Mouse (Mus musculus) heart, adult 18-20 months (tissue): ENCODE data around the gene Thsd4. TPM values are rescaled to one million over a fixed set of nuclear protein-coding genes. Genes with fewer than 3 reads are reported as not detected.
"Not testable (repeated sequence)": the region's sequence is repeated elsewhere in the genome, so short reads cannot be mapped to it uniquely, and the experiment has no call there.

ENCODE experiments used
- DNase-seq, 2 experiments: peaks; one replicate each; pipeline ENCODE4 v3.0.0; 2021 to 2022; ENCODE audit warnings: mixed read lengths in 1 of 2
- total RNA-seq, 2 experiments: library from RNA; stranded (reverse); gene quantifications; 2 replicates each; pipeline ENCODE4 v1.2.3; 2021

Thsd4 gene
- total RNA-seq, 2 experiments from 2014 or later = 4.4 to 4.7 TPM

DNA sequence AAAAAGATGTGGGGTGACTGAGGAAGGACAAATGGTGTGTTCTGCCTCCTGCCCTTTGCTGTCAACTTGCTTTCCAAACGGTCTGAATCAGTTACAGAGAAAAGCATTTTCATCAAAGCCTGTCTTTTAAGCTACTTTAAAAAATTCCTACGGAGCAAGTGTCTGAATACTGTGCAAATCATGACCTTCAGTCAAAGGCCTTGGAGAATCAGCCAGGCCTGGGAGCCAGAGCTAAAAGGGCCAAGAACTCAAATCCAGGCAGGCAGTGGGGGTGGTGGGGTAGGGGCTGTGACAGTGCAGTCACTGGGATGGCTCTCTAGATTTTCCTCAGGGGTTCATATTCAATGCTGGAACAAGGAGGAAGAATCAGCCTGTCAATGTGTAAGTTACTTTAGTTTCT lies 540.7 kb downstream of the Thsd4 start:
- DNase-seq = no peak

DNA sequence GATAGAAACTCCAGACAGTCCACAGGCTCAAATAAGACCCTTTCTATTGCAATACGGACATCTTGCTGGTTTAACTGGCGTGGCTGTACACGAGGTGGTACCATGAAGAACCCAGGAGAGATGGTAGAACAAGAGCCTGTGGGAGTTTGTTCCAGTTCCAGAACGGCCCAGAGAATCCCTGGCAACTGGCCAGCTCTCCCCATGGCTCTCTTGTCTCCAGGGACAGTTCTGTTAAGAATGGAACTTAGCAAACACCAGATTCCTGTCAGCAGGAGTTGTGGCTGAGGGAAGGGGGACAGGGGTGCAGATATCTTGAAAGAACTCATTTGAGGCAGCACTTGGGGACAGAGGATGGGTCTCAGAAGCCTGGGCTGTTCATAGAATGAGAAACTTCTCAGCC lies 550.6 kb downstream of the Thsd4 start:
- DNase-seq = no peak

DNA sequence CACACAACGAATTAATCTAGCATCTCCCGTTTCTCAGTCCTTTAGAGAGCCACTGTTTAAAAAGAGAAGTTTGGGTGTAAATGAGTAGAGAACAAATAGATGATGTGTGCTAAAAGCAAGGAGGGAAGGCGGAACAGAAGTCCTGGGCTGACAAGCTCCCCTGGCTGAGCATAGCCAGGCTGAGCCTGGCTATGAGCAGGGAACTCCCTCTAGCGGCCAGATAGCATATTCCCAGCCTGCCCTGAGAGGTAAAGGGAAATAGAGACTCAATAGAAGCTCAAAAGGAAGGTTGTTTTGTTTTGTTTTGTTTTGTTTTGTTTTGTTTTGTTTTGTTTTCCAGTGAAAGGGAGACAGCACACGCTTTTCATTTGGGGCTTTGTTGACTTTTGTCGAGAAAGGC lies 552.5 kb downstream of the Thsd4 start:
- DNase-seq = peak; percentile 29 to 59

DNA sequence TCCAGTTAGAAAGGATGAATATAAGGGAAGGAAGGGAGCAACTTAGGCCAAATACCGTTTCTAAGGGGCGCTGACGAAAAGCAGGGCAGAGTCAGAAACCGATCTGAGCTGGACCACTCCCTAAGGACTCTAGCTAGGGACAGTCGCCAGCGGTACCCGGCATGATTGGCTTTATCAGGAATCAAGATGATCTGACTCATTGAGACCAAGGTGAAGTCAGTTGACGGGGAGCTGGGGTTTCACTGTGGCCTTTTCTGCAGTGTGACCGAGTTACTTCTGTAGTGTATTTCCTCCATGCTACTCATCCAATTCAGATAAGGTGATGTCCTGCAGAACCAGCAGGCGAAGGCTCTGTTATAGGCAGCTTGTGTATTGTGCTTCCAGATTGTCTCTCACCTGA lies 556.8 kb downstream of the Thsd4 start:
- DNase-seq = no peak

DNA sequence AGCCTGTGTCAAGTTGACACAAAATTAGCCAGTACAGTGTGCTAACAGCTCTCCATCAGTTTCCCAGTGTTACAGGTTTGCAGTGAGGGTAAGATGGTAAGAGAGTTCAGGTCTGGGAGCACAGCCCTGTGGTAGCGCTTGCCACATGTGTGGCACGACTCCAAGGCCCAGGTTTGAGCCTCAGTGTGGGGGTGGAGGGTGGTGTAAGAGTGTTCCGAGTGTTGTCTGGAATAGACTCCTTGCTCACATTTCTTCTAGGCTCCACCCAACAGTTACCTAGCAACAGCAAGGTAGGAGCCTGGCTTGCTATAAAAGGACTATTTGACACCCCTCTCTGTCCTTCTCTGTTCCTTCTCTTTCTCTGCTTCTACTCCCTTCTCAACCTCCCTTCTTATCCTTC lies 557.5 kb downstream of the Thsd4 start:
- no peak for DNase-seq

DNA sequence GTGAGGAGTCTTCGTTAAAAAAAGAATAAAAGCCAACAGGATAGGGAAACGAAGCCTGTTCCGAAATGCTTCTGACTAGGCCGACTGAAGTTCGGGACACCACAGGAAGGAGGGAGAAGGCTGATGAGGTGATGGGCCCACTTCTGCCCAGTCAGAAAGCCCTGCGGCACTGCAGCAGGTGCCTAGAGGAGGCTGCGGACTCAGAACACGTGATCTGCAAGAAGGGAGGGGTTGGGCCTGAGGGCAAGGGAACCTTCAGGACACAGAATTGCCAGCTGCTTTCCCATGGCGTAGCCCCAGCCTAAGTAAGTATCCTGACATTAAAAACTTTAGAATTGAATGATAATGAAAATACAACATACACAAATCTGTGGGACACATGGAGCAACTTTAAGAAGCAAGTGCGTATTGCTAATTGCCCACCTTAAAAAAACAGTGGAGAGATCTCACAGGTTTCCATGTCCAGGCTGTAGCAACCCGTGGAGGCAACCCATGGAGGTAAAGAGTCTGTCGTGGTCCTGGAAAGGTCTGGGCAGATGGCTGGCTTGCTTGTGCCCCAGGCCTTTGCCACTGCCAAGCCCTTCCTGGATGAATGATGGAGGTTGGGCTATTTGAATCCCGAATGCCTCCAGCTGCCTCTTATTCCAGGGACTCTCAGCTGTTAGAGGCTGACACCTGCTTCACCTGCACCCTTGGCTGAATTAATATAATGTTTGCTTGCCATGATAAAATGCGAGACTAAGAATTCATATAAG lies 560.5 kb downstream of the Thsd4 start:
- DNase-seq = no peak

DNA sequence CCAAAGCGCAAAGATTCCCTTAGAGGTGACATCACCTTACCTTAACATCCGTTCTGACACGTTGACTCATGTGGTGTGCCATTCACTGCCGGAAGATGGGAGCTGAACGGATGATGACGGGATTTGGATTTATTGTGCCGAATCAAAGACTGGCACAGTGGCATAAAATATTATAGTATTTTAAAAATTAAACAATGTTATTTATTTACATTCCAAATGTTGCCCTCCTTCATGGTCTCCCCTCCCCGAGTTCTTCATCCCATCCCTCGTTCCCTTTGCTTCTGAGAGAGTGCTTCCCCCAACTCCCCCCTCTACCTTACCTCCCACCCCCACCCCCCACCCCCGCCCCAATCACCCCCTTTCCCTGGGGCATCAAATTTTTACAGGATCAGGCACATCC lies 561.3 kb downstream of the Thsd4 start, which contains the start of gene Nr2e3:
Nr2e3 (minus strand) TSS at position 101 of the 400 bp plus-strand sequence.
- no peak for DNase-seq

DNA sequence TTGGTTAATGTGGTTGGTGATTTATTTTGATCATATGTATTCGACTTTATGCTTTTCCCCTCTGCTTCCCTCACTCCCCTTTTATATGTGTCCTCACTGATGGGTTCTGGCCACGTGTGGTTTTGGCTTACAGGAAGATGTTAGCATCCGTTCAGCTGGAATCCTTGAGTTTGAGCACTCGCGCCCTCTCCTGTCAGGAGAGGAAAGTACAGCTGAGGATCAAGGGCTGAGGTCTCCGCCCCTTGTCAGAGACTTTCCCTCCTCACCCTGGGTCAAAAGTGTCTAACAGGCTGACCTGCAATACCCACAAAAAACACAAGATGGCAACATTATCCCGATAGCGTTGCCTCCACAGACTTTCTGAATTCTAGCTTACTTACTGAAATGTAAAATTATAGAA lies 562.6 kb downstream of the Thsd4 start:
- DNase-seq = peak; percentile 78 to 84

DNA sequence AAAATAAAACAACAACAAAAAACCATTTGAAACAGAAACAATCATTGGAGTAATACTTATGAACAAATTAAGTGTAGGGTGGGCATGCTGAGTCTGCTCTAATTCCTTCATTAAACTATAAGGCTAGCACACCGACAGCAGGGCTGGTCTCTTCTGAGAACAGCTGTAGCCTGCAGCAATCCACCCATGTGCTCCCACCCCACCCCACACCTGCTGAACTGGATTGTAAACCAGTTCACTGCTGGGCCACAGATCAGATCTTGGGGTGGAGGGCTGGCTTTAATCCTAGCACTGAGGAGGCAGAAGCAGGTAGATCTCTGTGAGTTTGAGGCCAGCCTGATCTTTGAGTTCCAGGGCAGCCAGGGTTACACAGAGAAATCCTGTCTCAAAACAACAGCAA lies 563.7 kb downstream of the Thsd4 start:
- DNase-seq = not testable (repeated sequence)

DNA sequence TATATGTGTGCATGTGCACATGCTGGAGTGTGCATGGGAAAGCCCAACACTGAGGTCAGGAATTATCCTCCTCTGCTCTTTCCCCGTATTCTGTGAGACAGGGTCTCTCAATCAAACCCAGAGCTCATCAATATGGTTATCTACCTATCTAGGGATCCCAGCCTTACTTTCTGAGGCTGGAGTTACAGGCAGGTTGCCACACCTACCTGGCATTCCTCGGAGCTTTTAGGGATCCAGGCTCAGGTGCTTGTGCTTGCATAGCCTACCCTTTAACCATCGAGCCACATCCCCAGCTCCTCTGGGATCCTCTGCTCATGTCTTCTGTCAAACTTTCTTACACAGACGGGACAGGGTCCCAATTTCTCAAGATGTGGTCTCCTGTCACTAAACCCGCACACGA lies 565.4 kb downstream of the Thsd4 start:
- no peak for DNase-seq

DNA sequence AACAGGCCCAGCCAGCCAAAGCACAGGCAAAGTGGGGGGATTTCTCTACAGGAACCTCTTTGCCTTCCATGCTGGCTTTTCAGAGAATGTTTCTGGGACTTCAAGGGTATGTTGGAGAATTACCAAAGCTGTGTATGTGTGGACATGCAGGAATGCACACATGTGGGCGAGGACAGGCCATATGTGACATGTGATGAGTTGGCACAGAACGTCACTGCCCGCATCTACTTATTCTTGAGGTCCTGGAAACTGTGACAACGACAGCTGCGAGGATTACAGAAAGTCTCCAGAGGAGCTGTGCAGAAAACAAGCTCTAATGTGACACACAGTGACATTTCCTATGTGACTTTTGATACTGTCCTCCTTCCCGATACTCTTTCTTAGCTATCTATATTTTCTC lies 566.2 kb downstream of the Thsd4 start:
- DNase-seq = no peak

DNA sequence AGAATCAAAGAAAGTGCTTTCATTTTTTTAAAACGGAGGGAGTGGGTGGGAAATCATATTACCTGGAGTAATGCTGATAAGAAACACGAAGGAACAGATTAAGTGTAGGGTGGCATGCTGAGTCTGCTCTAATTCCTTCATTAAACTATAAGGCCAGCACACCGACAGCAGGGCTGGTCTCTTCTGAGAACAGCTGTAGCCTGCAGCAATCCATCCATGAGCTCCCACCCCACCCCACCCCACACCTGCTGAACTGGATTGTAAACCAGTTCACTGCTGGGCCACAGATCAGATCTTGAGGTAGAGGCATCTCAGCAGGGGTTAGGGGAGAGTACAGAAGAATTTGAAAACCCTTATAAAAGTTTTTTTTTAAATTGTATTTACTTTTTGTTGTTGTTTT lies 566.6 kb downstream of the Thsd4 start:
- no peak for DNase-seq

DNA sequence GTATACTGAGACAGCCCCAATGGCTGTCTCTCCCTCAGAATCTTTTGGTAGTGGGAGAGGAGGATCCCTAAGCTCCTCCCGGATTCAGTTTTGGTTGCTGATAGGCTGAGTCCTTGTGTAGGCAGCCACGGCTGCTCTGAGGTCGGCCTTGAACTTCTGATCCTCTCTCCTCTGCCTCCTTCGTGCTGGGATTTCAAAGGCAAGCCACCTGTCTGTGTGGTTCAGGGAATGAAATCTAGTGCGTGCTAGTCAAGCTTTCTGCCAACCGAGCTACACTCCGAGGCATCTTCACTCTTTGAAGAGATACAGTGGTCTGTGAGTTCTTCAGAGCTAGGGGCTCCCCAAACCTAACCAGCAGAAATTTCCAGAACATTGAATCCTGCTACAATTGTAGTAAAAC lies 568.3 kb downstream of the Thsd4 start:
- DNase-seq = no peak

DNA sequence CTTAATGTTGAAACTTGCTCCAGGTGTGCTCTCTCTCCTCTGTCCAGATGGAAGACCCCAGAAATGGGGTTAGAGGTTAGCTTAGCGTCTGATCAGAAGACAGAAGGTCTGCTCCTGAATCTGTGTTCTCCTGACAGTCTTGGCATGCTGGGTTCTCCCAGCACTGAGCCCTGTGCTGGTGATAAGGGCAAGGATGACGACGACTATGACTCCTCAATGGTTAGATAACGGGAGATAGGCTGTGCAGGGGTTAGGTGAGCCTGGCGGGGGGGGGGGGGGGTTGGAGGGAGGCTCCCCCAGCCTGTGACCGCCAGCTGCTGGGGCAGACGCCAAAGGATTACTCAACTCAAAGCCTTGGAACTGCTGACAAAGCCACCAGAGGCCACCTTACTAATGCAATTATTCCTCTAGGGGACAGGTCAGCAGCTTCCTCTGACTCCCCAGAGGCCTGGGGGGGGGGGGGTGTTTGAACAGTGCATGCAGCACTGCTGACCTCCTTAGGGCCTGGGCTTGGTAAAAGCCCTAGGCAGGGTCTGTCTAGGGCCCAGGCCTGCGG lies 569.3 kb downstream of the Thsd4 start:
- no peak for DNase-seq

DNA sequence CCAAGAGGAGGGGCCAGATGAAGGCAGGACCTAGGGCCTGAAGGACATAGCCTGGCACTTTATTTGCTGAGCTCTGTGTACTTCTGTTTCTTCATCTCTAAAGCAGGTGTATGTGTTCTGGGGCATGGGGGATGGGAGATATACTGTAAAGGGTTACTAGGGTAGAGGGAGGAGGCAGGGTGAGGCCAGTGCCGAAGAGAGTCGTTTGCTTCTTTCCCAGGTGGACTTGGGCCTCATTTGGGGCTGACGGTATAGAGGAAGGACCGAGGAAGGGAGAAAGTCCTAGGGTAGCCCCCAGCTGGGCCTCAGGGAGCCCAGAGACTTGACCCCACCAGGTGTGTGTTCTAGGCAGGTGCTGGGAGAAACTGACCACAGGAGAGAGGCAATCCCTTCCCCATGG lies 569.9 kb downstream of the Thsd4 start:
- no peak for DNase-seq

DNA sequence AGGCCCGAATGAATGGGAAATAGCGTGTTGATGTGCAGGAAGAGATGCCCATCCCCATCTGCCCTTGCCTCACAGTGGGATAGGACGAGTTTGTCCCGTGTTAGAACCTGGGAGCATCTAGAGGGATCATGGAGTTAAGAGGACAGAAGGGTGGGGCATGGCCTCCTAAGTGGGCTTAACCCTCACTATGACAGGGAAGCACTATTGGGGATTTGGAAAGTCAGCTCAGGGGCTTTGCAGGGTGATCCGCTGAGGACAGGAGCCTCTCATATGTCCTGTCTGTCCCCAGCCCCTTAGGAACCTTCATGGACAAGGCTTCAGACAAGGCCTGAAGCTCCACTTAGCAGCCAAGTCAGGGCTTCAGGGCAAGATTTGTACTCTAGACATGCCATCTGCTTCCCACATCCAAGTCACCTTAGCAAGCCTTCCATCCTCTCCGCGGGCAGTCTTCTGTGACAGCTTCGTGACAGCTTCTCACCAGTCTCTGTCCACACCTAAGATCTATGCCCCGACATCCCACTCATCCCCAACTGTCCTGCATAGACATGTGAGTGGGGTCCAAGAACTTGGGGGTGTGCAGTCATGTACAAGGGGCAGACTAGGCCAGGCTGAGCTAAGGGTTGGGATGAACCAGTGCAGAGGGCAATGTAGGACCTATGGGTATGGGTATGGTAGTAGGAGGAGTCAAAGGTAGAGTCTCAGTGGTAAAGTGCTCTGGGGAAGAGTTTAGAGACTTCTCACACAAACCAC lies 570.7 kb downstream of the Thsd4 start:
- no peak for DNase-seq

DNA sequence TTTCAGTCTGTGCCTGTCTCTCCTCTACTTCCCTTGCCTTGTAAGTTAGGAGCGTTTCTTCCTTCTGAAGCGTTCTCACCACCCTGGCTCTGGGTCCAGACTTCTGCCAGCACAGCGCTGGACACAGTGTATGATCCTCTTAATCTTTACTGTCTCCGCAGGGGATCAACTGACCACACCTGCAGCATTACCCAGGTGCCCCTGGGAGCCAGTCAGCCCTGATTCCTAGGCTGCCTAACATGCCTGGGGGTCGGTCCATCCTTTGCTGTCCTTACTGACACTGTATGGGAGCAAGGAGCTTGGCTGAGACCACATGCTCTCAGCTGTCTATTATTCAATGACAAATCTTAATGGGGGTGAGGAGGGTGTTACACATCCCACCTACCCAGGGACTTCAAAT lies 571.9 kb downstream of the Thsd4 start:
- DNase-seq = no peak

DNA sequence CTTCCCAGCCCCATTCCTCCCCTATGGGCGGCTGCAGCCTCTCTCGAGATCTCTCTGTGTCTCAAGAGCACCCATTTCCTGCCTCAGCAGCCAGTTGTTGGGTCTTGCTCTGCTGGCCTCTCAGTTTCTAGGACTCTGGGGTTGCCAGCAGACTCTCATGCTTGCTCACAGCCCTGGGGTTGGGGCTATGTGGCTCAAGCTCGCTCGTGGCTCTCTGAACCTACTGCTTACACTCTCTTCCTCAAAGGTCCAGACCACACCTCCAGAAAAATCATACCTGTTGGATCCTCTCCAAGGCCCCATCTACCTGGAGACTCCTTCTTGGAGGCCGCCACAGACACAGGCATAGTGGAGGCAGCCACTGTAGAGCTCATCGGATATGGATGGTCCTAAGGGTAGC lies 572.3 kb downstream of the Thsd4 start:
- DNase-seq = no peak

DNA sequence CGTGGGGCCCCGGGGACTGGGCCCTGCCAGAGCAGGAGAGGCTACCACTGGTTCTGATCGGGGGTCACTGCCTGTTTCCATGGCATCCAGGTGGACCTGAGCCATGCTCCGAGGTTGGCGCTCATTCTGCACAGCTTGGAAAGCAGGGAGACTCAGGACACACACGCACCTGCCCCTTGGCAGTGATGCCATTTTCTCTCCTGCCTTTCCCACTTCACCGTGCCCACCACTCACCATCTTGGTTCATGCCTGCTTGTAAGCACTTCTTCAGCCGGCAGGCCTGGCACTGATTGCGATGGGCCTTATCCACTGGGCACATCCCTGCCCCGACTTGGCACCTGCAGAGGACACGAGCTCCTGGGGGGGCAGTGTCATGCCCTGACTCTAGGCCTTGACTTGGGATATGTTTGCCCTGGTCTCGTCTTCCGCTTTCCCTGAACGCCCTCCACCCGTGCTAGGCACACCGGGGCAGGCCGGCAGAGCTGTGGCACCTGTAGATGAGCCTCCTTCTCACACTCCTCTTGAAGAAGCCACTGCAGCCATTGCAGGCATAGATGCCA lies 573.1 kb downstream of the Thsd4 start:
- DNase-seq = no peak

DNA sequence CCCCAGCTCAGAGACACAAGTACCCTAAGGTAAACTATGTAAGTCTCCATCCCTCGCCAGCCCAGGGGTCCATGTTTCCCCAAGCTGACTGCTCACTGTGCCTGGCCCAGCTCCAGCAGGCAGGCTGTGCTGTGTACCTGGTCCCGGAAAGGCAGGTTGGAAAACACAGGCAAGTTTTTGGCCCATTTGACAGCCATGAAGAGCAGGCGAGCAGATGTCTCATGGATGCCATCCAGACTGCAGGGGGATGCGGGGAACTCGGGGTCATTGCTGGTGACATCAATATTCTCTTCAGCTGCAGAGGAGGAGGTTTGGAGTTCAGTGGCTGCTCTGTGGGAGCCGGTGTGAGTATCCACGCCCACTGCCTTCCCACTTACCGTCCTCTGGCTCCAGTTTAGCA lies 573.6 kb downstream of the Thsd4 start:
- DNase-seq = no peak

DNA sequence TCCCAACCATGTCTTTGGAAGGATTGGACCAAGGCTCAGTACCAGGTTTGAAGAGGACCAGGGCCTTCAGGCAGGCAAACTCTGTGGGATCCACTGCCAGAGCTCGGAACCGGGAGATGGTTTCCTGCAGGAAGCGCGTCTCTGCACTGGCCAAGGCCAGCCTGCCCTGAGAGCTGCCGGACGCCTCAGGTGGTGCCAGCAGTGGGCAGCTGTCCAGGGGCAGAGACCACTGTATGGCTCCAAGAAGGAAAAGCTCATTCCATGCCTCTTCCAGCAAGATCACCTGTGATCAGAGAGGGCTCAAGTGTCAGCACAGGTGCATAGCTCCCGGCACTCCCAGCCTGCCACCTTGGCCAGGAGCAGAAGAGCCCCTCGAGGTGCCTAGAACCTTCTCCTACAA lies 574.6 kb downstream of the Thsd4 start:
- DNase-seq = no peak

DNA sequence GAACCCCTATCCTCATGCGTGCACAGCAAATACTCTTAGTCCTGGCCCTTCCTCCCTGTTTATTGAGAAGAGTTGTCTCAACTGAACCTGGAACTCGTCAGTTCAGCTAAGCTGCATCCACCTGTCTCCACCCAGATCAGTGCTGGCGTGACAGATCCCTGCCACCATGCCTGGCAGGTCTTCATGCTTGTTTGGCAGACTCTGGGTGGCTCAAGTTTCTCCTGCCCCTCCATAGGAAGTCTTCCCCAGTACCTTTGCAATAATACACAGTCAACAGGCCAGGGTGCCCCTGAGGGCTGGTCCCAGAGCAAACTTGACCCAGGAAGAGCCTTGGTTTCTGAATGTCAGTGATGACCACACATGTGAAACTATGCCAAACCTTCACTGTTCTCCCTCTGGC lies 576.6 kb downstream of the Thsd4 start:
- DNase-seq = no peak

DNA sequence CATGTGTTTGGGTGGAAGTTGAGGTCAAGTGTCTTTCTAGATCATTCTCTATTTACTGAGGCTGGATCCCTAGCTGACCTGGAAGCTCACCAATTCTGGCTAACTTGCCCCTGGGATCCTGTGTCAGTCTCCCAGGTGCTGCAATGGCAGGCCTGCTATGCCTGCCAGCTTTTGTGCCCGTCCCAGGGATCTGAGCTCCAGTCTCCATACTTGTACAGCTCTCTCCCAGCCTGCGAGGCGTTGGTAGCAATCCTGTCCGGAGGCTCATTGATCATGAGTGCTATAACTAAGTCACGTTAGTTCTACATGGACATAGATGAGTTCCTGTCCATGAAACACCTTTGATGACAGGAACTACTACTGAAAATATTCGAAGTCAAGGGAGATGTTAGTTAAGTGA lies 578.0 kb downstream of the Thsd4 start:
- DNase-seq = no peak
